Mouse (Mus musculus): Measurements from ENCODE around the gene Hddc2.
A peak's percentile ranks its signal among the peaks of the same experiment; 100 is the strongest.

The Hddc2 gene

DNA sequence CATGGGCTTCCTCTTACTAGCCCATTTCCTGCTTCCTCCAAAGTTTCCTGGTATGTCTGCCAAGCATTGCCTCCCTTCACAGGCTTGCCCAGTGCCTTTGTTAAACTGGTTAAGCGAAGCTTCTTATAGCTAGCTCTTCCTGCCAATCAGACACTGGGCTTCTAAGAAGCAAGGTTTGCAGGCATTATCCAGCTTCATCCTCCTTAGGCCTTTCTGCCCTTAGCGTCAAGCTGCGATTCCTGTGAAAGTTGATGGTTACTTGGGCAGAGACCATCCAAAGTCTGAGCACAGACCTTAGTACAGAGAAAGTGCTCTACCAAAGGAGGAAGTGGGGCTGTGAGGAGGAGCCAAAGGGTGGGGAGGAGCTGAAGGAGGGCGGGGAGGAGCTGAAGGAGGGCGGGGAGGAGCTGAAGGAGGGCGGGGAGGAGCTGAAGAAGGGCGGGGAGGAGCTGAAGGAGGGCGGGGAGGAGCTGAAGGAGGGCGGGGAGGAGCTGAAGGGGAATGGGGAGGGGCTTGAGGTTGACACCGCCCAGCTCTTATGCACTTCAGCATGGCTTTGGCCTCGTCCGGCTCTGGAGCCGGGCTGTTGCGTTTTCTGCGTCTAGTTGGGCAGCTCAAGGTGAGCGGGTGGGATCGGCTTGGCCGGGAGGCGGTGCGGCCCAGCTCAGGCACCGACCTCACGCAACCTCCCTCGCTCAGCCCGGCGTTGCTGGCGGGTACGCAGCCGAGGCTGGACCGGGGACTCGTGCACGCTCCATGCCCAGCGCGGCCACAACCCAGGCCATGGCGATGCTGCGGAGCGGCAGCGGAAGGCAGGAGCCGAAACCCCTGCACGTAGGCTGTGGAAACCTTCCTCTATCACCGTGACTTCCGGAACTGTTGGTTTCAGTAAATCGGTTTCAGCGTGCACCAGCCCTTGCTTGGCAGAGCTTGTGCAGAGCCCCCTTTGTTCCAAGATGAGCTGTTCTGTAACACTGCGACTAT lies at the start of gene Hddc2:
TSS of gene Hddc2 (plus strand) at position 519 of the 984 bp plus-strand sequence.
- DNase-seq: peak; percentile 72 to 80

DNA sequence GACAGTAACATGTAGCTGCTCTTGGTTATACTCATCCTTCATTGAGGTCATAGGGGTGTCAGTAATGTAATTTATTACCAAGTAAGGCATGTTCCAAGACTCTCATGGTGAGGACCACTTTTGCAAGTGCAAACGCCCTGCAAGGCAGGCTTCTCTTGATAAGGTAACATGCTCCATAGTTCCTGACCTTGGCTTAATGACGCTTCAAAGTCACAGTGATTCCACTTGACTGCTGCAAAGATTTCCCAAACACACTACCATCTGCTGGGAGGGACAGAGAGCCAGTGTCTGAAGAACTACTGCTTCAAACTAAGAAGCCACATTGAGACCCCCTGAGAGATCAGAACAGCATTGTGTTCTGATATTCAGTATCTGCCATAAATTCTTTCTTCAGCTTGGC lies 40.4 kb upstream of the Hddc2 start:
- DNase-seq: no peak

DNA sequence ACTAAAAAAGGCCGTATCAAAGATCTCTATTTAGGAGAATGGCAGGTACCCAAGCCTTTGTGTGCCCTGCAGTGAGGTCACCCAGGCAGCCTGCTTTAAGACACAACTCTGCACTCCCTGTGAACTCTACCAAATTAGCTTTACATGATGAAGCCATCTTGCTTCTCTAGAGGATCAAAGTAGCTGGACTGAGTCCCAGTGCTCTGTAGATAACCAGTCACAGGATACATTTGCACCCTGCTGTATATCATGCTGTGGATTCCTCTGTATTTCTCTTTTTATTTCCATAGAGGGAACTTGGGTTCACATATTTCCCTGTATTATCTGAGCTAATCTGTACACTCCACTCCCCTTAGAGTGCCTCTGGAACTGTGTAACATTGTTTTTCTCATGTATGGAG lies 40.0 kb upstream of the Hddc2 start:
- DNase-seq: no peak

DNA sequence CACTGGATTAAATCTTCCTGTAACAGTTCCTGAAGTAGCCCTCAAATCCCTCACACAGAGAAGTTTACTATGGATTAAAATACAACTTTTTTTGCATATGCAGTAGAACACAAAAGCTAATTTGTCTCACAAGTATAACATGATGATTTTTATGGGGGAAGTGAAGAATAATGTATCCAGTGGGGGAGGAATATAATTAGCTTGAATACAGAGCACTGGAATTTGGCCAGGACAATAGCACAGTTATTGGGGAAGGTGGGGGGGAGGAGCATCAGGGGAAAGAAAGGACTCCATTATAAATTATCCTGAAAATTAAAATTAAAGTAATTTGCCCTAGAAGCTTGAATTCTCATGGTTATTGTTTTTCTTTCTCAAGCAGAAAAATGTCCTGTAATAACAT lies 25.4 kb upstream of the Hddc2 start:
- no peak for DNase-seq

DNA sequence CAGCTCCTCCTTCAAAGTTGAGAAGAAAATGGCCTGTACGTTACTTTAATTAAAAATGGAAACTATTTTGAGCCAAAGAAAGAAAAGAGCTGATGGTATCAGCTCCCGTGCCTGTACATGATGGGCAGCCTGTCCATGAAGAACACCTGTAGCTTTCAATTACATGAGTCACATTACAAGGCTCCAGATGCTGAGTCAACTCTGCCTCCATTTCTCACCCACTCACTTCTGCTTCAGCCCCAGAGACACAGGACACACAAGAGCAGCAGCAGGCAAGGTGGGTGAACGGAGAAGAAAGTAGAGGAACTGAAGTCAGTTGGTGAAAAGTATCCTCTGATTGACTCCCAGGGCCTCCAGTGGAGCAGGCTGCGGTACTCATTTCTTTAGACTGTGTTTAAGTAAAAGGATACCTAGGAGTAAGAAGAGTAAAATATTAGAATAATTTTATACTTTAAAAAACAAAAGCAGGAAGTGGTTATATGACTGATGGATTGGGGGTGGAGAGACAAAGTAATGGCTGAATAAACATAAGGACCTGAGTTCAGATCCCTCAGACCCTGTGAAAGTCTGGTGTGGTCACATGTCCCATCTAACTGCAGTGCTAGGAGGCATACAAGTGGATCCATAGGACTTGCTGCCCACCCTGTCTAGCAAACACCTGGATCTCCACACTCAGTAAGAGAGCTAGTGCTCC lies 24.3 kb upstream of the Hddc2 start:
- DNase-seq: no peak

DNA sequence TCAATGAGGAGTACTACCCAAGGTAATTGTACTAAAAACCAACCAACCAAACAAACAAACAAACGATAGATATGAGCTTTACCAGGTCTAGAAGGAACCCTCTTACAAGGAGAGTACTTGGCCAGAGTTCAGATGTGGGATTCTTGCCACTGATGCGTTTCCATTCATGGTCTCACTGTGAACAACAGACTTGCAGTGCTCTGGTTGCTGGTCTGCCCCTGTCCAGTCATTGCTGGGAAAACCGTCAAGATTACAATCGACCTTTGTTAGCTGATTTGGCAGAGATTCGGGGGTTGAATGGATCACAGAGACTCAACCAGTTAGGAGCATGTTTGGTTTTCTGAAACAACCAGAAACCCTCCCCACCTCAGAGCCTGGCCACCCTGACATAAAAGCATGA lies 17.5 kb upstream of the Hddc2 start:
- DNase-seq: no peak

DNA sequence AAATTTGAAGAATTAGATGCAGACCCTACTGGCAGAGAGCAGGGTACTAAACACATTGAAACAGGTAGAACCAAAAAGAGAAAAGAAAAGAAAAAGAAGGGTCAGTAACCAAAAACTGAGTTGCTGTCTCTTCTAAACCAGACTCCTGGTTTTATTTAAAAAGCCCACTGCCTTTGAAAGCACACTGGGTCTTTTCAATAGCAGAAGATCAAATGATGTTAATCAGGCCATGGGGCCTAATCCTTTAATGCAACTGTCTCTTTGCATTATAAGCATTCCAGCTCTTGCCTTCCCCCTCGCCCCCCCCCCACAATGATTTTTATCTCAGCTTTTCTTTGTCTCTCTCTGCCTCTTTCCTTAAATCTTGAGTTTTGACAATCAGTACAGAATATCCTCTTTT lies 16.7 kb upstream of the Hddc2 start:
- DNase-seq: no peak

DNA sequence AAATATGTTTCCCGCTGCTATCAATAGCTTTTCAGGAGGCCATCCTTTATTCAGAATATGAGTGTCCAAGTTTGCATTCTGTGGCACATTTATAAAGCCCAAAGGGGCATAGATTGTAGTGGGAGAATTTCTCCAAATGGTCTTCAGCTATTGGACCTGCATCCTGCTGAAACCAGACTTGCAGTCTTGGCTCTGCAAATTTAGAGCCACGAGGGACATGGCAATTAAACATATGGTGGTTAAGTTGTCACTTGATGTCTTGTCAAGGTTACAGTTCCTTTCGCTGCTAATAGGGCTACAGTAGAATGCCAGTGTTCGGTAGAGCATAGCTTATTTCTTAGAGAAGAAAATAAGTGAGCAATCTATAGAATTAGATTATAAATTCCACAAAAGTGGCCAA lies 16.1 kb upstream of the Hddc2 start:
- no peak for DNase-seq

DNA sequence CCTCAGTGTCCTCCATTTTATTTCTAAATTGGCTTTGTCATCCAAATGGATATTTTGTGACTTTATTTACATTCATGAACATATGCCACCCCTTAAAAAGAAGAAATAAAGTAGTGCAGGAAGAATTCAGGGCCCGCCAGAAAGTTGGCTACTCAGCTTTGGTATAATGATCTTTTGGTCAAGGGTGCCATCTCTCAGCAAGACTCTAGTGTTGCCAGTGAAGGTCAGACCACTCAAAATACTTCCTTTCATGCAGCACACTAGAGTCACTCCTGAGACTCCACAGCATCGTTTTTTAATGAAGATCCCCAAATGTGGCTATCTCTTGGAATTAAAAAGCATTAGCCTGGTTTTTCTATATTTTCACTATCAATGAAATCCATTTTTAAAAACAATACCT lies 14.9 kb upstream of the Hddc2 start:
- DNase-seq: no peak

DNA sequence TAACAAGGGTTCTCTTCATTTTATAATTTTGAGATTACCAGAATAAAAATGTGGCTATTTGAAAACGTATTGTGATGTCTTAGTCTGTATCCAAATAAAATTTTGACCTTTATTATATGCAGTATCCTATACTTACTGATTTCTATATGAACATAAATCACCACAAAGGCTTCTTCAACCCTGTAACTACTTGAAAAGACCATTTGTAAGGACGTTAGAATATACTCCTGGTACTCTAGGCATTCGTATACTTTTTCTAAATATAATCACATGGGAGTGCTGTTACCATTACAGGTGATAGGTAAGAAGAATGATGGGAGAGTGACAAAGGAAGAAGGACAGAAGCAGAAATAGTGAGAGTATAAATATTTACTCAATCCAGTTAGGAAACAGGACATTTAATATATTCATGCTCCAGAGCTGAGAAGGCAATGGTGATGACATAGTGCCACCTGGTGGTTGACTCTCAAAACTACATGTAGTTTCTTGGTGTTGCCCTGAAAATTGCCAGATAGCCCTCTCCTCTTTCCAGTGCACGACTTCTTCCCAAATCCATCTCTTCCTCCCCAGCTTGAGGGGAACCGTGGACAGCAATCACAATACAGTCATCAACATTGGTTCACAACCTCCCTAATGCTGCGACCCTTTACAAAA lies 14.1 kb upstream of the Hddc2 start:
- DNase-seq: peak; percentile 52 to 68

DNA sequence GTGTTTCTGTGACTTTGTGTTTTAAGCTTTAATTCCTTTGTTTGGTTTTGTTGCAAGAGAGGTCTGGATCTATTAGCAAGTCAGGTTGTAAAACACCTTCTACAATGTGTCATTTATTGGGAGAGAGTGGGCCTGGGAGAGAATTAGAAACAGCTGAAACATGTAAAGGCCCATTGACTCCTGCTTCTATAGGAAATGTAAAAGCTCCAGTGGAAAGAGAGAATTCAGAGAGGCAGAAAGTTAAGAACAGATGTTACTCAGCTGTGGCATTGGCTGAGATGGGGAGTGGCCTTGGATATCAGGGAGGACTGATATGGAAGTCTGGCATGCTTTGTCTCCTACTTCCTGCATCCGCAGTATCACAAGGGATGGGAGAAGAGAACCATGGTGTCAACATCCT lies 12.9 kb upstream of the Hddc2 start:
- no peak for DNase-seq

DNA sequence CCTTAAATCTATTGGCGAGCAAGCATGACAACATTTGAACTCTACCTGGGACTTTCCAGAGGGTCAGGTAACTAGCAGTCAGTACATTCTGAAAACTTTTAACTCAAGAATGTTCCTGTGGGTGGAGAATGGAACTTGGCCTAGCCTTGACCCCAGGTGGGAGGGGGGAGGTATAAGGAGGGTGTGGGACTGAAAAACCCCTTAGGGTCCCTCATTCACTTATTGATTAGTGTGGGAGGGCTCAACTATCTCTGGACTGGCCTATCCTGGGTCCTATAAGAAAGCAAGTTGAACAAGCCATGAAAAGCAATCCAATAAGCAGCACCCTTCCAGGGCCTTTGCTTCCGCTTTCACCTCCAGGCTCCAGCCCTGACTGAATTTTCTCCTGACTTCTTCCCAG lies 9.7 kb upstream of the Hddc2 start:
- no peak for DNase-seq

DNA sequence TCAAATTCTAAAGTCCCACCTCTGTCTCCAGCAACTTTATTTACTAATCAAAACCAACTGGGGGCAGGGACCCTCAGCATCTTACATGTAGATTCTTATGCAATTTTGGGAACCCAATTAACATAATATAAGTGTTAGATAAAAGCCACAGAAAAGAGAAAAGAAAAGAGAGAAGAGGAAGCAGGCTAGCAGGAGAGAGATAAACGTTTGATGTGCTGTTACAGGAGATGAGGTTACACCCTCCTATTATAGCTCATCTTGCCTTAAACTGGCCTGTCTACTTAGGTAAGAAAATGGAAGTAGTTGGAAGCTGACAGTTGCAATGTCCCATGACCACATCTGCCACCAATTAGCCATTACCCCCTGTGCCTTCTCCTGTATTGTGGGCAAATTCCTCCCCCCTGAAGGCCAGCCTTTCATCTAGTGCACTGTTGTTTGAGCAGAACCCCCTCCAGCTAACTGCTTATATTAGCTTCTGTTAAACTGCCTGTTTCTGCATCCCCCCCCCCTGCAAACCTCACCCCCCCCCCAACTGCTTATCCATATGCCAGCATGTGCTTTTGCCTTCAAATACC lies 6.1 kb upstream of the Hddc2 start:
- no peak for DNase-seq

DNA sequence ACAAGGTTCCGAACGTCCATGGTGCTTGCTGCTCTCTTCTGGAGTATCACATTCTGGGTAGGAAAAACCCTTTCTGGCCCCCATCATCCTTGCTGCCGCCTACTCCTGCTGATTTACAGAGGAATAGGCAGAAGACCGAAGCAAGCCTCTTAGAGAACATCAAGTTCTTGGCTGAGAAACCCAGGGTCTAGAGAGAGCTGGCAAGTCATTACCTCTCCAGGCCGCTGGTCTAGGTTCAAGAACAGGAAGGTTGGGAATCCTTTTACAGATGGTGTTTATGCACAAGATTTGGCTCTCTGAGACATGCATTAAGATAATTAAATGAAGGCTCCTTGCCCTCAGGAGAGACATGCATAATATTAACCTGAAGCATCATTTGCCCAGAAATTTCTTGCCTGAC lies 5.3 kb downstream of the Hddc2 start:
- no peak for DNase-seq

DNA sequence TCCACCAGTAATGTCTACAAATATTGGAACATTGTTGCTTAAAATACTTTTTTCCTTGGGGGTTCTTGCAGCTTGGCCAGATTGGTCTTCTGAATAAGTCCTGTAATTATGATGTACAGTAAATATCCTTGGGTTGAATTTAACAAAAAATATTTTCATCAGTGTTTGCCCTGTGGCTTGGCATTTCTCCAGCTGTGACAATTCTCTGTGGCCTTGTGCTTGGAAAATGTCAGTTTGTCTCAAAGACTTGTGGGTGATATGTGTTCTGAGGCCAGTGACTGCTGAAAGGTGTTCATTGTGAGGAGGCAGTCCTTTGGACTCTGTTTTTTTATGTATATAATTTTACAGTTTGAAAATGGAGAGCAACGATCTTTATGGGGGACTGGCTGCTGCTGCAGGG lies 16.3 kb downstream of the Hddc2 start:
- DNase-seq: no peak

DNA sequence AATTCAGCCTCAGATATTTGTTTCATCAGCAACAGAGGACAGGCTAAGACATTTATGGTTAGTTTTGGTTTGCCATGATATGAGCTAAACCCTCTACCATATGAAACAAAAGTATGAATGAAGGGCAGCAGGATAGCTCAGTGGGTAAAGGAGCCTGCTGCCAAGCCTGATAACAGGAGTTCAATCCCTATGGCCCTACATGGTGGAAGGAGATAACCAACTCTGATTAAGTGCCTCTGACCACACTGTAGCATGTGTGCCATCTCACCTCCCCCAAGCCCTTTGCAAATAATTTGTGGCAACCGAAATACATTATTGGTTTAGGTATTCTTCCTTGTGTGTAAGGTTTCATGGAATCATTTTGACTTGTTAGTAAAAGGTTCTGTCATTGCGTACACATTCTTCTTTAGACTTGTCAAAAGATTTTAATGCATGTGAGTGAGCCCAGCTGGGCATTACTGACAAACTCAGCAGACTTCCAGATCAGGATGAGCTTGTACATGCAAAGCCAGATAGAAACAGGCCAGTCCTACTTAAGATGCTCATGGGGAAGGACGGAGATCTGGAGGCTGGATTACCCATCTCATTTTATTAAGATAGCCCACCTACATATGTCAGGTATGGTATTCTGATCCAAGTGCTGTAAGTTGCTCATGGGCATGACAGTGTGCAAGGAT lies 17.2 kb downstream of the Hddc2 start:
- peak in 1 of 2 experiments; percentile 11 for DNase-seq

DNA sequence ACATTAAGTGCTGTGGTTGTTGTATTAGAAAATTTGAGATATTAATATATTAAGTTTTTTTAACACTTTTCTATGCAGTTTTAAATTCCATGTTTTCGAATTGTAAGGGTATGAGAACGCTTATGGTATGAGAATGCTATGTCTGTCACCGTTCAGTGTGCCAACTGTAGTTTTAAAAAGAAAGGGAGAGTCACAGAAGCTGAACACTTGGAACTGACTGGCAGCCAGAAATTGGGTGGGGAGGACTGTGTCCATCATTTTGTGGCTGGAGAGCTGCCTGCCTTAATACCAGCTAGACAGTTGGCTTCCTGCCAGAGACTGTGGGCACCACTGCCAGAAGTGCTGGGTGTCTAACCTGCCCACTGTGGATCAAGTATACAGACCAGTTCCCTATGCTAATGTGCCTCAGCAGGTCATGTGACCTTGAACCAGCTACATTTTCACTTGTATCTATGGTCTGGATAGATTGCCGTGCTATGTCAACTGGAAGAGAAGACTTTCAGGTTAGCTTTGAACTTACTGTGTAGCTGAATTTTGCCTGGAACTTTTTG lies 18.1 kb downstream of the Hddc2 start:
- DNase-seq: peak; percentile 22 to 55

DNA sequence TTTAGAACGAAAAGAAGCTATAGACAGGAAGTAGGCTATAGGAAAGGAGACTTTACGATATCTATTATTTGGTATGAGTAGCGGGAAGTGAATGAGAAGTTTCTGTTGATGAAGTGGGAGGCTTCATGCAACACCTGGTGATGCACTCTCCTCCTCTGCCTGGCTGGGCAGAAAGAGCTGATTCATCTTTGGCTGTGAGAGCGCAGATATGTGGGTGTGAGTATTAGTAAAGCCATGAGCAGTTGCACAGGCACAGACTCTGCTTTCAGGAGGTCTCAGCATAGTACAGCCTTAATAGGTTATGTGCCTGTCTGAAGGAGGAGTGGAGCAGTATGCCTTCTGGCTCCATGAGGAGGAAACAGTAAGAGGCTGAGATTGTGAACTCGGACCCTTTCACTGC lies 23.2 kb downstream of the Hddc2 start:
- DNase-seq: no peak

DNA sequence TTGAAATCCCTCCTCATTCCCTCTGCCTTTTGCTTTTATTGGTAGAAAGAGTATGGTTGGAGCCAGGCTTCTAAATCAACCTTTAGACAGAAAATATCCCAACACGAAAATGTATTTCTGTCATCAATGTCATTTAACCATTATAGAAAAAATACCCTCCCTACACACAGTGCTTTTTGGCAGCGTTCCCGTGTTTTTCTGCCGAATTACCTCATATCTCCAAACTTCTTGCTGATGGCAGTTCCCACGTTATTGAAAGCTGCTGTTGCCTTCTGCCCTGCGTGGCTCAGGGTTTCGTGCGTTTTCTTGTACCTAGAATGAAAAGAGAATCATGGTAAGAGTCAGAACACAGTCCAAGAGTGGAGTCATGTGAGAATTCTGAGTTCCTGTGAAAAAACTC lies 33.2 kb downstream of the Hddc2 start:
- DNase-seq: no peak

DNA sequence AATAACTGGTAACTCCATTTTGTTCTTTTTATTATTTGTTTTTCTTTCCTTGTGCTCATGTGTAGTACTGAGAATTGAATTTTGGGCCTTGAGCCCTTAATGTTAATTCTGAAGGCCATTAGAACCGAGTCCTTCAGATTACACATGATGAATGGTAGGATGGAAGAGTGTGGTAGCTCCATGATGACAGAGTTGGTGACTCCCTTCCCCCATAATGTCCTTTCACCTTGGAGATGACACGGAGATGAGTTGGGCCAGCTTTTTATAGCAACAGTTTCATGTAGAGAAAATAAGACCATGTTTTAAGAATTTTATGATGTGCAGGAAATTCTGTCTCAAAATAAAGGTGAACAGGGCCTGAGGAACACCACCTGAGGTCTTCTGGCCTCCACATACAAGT lies 37.9 kb downstream of the Hddc2 start:
- no peak for DNase-seq

DNA sequence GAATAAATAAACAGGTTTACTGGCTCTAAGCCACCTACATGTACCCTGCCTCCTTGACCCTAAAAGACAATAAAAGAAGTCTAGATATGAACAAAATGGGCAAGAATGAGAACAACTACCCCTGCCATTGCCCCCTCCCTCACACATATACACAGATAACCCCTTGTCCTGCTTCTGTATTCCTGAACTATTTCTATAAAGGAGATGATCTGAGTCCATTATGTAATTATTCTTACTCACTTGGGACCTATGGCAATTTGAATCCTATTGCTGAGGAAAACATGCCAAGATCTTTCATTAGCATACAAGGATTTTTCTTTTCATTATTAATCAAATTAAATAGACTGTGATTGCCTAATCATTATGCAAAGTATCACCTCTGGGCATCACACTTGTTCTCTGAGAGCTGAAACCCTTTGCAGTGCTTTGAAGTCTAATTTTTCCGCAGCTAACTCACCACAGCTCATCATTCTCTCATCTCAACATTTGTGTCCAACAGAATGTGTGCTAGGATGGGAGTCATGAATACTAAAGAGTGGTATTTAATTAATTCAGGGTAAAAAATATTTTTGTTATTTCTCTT lies 39.8 kb downstream of the Hddc2 start:
- DNase-seq: no peak

DNA sequence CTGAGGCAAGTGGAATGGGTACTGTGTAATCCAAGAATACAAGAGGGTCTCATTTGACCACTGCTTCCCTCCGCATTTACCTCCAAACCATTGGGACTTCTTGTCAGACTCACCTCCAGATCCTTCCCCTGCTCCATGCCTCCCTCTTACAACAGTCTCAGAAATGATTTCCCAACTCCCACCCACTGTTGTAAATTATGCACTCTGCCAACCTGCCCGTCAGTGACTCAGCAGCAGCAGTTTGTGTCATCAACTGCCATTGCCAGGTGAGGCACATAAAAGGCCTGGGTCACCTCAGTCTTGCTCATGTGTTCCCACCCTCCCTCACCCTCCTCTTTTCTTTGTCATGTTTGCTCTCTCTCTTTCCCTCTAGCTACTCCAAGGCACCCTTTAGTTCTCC lies 41.0 kb downstream of the Hddc2 start:
- no peak for DNase-seq

All from cerebellum, postnatal 25 days (tissue).